Mouse (Mus musculus) heart, embryonic 13.5 days (tissue): ENCODE results near the gene Xpo1. TPM values are rescaled to one million over a fixed set of nuclear protein-coding genes. Genes with fewer than 3 reads are reported as not detected.

Experiments used
- ATAC-seq: fragments of 200-750 bp; cut with Nextera tagmentation; 2 replicates; pipeline ENCODE4 v1.8.0; 2017; ENCODE audit warnings: moderate TSS enrichment; ENCODE audit not compliant: insufficient number of reproducible peaks, low FRiP score, low TSS enrichment; ENCODE audit errors: extremely low read depth
- H3K27ac ChIP-seq: fragments of 300-500 bp; sonication (generic); replicated peaks from 2 replicates; pipeline ENCODE4 v1.5.1; 2015; ENCODE audit warnings: moderate library complexity, mild to moderate bottlenecking, inconsistent platforms
- H3K27me3 ChIP-seq: fragments of 300-500 bp; sonication (generic); replicated peaks from 2 replicates; pipeline ENCODE4 v1.6.1; 2015; ENCODE audit warnings: mild to moderate bottlenecking, inconsistent platforms
- H3K36me3 ChIP-seq: fragments of 300-500 bp; sonication (generic); 2 replicates; pipeline ENCODE4 v1.6.1; 2015; ENCODE audit warnings: mild to moderate bottlenecking, inconsistent platforms
- H3K4me1 ChIP-seq: fragments of 300-500 bp; sonication (generic); 2 replicates; pipeline ENCODE4 v1.6.1; 2015; ENCODE audit warnings: inconsistent platforms
- H3K4me2 ChIP-seq: fragments of 300-500 bp; sonication (generic); 2 replicates; pipeline ENCODE4 v1.6.1; 2015; ENCODE audit warnings: inconsistent platforms, mild to moderate bottlenecking, moderate library complexity
- H3K4me3 ChIP-seq: fragments of 300-500 bp; sonication (generic); 2 replicates; pipeline ENCODE4 v1.5.1; 2015; ENCODE audit warnings: moderate library complexity, mild to moderate bottlenecking, inconsistent platforms
- H3K9ac ChIP-seq: fragments of 300-500 bp; sonication (generic); 2 replicates; pipeline ENCODE4 v1.6.1; 2015; ENCODE audit warnings: inconsistent platforms, mild to moderate bottlenecking, moderate library complexity
- H3K9me3 ChIP-seq: fragments of 300-500 bp; sonication (generic); 2 replicates; pipeline ENCODE4 v1.6.1; 2016; ENCODE audit warnings: inconsistent platforms
- WGBS: fragments of 180-500 bp; shearing (Covaris S2); methylation state at CpG from one replicate; pipeline ENCODE4 v1.1.7; 2015; ENCODE audit warnings: mixed read lengths; 5-methylcytosine and 5-hydroxymethylcytosine counted together
- polyA plus RNA-seq: library from polyadenylated mRNA; unstranded; fragments of >200 nt; fragmentation: Nextera tagmentation; extraction: Ambion mirVana; gene quantifications from 2 replicates; pipeline ENCODE4 v1.2.1, GENCODE M21; 2015

The Xpo1 gene
- polyA plus RNA-seq, result 51.9 and 52.8 TPM in 2 replicates

DNA sequence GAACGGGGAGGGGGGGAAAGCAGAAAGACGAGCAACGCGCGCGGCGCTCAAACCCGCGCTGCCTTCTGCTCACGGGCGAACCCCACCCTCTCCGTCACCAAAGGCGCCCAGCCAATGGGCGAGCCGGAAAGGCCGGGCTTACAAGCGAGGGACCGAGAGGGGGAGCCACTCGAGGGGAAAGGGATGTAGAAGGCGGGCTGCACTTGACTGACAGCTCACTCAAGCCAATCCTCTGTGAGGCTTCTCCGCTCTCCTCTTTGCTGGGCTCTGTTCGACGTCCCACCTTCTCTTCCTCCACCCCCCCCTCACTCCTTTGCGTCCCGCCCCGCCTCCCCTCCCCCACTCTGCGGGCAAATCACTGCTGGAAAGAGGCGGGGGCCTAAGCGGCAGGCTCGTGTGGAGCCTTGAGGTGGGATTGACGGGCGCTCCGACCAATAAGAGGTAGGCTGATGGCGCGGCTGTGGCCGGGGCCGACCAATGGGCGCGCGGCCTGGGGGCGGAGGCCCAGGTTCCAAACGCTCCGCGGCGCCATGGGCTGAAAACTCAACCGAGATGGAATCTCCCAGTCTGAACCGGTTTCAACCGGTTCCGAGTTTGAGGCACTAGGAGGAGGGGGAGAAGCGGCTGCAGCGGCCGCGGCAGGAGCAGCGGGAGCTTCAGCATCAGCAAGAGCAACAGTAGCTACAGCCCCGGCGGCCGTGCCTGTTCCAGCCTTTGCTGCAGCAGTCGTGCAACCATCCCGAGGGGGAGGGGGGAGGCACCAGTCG is at the start of gene Xpo1:
TSS of gene Xpo1 (plus strand) at position 615 of the 767 bp plus-strand sequence.
- no peaks in the 10 kb centered on the region for H3K27me3 ChIP-seq
- peak within 1 kb of the TSS; percentile 100 for H3K27ac ChIP-seq
- peak within 1 kb of the TSS; percentile 99 for H3K4me3 ChIP-seq
- H3K4me2 ChIP-seq, result peak within 1 kb of the TSS; percentile 97
- H3K9ac ChIP-seq, result peak within 1 kb of the TSS; percentile 98
- H3K4me1 ChIP-seq, result peaks cover 28% of the 10 kb centered on the region
- under 1% methylated on average over 60 of the region's 60 CpGs for WGBS
- H3K36me3 ChIP-seq, result 0 out of 2 replicates have a peak, but pooled peaks cover under 1% of the 10 kb centered on the region
- H3K9me3 ChIP-seq, result no peaks in the 10 kb centered on the region
- peak; percentile 95 for ATAC-seq

DNA sequence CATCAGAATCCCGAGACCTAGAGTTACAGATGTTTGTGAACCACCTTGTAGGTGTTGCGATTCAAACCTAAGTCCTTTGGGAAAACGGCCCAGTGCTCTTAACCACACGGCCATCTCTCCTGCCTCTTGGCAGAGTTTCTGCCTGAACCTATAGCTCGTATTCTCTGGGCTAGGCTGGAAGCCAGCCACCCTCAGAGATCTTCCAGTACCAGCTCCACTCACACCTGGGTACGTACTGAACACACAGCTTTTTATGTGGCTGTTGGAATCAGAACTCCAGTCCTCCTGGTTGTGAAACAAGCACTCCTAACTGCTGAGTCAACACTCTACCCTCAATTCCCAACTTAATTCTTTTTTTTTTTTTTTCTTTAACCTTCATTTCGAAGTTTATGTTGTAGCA is 46.1 kb upstream of the Xpo1 start:
- Histone ChIP-seq H3K27me3 (no peaks in the 10 kb centered on the region), H3K4me2 (no peak overlapping the region), H3K9me3 (no peaks in the 10 kb centered on the region), H3K4me1 (peaks cover 8% of the 10 kb centered on the region), H3K27ac (no peak overlapping the region), H3K9ac (no peak overlapping the region), H3K4me3 (no peak overlapping the region), H3K36me3 (no peaks in the 10 kb centered on the region)
- ATAC-seq, result no peak
- WGBS, result 80% methylated on average over 7 of the region's 7 CpGs

DNA sequence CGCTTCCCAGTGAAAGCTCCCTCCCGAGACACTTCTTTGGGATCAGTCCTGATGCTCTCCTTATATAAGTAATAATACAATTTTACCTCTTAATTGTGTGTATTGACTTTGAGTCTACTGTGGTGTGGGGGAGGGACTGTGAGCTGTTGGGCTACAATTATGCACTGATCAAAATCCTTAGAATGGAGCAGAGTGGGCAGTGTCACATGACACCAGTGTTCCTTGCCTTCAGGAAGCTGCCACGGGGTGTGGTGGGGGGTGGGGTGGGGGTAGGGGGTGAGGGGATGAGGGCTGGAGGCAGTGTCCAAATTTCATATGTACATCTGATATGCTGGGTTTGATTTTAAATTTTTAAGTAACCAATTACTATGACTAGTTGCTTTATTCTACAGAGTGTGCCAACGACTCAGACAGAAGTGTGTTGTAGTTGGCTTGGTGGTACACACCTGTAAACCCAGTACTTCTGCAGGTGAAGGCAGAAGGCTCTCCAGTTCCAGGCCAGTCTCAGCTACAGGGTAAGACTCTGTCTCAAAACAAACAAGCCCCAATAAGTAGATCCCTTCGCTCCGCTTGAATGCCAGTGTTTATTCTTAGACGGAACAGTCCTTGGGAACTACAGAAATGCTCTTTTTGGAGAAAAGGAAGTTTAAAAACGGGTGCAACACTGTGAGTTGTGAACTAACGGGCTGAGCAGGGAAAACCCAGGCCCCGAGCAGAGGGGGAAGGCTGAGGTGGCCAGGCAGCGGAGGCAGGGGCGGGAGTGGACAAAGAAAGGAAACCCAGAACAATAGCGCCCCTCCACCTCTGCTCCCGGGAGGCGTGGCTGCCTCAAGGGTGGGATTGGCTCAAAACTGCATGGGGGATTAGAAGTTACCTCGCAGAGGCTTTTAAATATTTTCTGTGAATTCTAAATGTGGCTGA is 45.0 kb upstream of the Xpo1 start:
- Histone ChIP-seq H3K4me1 (peaks cover 8% of the 10 kb centered on the region), H3K27me3 (no peaks in the 10 kb centered on the region), H3K4me3 (peak overlapping the region; percentile 49), H3K4me2 (peak overlapping the region; percentile 71), H3K9ac (peak overlapping the region; percentile 78), H3K27ac (peak overlapping the region; percentile 78), H3K9me3 (no peaks in the 10 kb centered on the region), H3K36me3 (no peaks in the 10 kb centered on the region)
- no peak; the same call in 1 of the 2 replicates for ATAC-seq
- WGBS, result 15% methylated on average over 16 of the region's 16 CpGs

DNA sequence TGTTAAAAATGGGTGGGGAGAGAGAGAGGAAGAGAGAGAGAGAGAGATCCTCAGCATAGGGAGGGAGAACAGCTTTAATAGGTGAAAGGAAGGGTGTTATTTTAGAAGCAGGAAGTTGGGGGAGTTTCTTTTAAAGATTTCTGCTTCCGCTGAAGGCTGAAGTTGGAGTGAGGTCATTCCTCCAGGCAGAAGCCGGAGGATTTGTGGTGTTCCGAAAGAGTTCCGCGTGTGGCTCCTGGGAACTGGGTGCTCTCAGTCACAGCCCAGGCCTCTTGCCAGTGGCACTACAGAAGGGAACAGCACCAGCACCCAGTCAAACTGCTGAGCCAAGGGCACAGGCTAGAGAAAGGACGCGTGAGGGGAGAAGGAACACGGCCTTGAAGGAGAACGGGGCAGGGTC is 38.4 kb upstream of the Xpo1 start:
- no peak overlapping the region for H3K4me2 ChIP-seq
- H3K4me3 ChIP-seq, result no peak overlapping the region
- 83% methylated on average over 9 of the region's 9 CpGs for WGBS
- H3K36me3 ChIP-seq, result no peaks in the 10 kb centered on the region
- no peaks in the 10 kb centered on the region for H3K27me3 ChIP-seq
- H3K4me1 ChIP-seq, result no peaks in the 10 kb centered on the region
- no peak for ATAC-seq
- no peak overlapping the region; the same call in 1 of the 2 replicates for H3K27ac ChIP-seq
- no peak overlapping the region for H3K9ac ChIP-seq
- peaks cover 4% of the 10 kb centered on the region; the same call in 1 of the 2 replicates for H3K9me3 ChIP-seq

DNA sequence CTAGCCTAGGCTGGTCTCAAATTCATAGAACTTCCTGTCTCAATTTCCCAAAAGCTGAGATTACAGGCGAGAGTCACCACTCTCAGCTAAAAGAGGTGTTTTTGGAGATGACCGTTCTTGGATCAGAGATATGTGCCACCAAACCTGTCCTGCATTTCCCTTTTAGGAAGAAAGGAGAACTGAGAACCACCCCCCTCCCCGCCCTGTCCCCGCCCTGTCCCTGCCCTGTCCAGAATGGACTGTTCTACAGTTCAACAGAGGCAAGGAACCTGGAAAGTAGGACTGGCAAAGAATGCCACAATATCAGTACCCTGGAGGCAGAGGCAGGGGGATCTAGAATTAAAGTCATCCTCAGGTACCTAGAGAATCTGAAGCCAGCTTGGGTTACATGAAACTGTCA is 19.8 kb upstream of the Xpo1 start:
- no peak for ATAC-seq
- WGBS, result 69% methylated on average over 4 of the region's 4 CpGs

DNA sequence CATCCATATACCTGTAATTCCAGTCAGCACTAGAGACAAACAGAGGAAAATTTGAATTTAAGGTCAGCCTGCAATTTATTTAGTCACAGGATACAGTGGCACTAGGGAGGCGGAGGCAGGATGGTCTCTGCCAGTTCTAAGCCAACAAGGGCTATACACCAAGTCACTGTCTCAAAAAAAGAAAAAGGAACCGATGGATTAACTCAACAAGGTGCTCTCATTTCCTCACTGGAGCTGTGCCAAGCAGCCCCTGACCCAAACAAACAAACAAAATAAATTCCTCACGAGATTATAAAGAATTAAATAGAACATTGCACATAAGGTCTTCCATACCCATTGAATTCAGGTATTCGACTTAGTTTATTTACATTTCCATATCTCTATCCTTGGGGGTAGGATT is 1.9 kb upstream of the Xpo1 start:
- Histone ChIP-seq H3K9me3 (no peaks in the 10 kb centered on the region), H3K36me3 (no peaks in the 10 kb centered on the region), H3K27me3 (no peaks in the 10 kb centered on the region), H3K4me1 (peaks cover 12% of the 10 kb centered on the region), H3K27ac (no peak overlapping the region), H3K9ac (no peak overlapping the region), H3K4me3 (no peak overlapping the region), H3K4me2 (no peak overlapping the region)
- 88% methylated on average over 4 of the region's 4 CpGs for WGBS
- no peak for ATAC-seq

More for the DNA sequence above, 19.8 kb upstream of the Xpo1 start:
- H3K9me3 ChIP-seq, result no peaks in the 10 kb centered on the region
- H3K27me3 ChIP-seq, result no peaks in the 10 kb centered on the region
- no peaks in the 10 kb centered on the region for H3K4me1 ChIP-seq
- H3K27ac ChIP-seq, result no peak overlapping the region
- no peak overlapping the region for H3K9ac ChIP-seq
- H3K4me2 ChIP-seq, result no peak overlapping the region
- H3K36me3 ChIP-seq, result no peaks in the 10 kb centered on the region
- H3K4me3 ChIP-seq, result no peak overlapping the region

DNA sequence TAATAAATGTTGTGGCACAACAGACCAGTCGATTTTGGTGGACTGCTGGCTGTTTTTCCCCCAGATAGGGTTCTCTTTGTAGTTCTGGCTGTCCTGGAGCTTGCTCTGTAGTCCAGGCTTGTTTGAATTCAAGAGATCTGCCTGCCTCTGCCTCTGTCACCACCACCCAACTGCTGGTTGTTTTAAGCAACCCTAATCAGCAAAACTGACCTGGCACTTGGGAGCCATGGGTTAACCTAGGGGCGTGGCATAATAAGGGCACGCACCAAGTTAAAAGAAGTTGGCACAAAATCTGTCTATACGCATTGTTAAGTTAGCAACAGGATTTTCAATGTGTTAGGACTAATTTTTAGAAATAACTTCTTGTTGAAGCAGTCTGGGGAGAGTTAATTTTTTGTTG is 1.3 kb upstream of the Xpo1 start:
- Histone ChIP-seq H3K27ac (peak overlapping the region; percentile 100), H3K9ac (peak overlapping the region; percentile 90), H3K4me3 (peak overlapping the region; percentile 99), H3K9me3 (no peaks in the 10 kb centered on the region), H3K36me3 (no peaks in the 10 kb centered on the region), H3K27me3 (no peaks in the 10 kb centered on the region), H3K4me2 (peak overlapping the region; percentile 97), H3K4me1 (peaks cover 18% of the 10 kb centered on the region)
- ATAC-seq, result no peak
- 85% methylated on average over 4 of the region's 4 CpGs for whole genome bisulfite sequencing

DNA sequence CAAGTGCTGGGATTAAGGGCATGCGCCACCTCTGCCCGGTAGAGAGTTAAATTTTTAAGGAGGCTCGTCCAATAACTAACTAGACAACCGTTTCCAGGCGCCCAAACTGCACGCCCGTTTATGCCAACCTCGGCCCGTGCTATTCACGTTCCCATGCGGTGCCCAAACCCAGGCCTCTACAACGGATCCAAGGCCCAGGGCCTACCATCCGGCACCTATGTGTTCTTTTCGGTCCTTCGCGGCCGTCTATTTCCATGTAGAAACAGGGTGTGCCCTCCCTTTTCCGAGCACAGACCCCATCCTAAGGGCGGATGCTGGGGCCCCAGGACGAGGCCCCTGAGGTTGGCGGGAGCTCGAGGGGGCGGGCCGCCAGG is 801 bp upstream of the Xpo1 start:
- peaks cover 23% of the 10 kb centered on the region for H3K4me1 ChIP-seq
- H3K27ac ChIP-seq, result peak overlapping the region; percentile 100
- H3K4me3 ChIP-seq, result peak overlapping the region; percentile 99
- H3K4me2 ChIP-seq, result peak overlapping the region; percentile 97
- no peaks in the 10 kb centered on the region for H3K27me3 ChIP-seq
- no peaks in the 10 kb centered on the region for H3K9me3 ChIP-seq
- peak overlapping the region; percentile 90 for H3K9ac ChIP-seq
- H3K36me3 ChIP-seq, result no peaks in the 10 kb centered on the region
- 2% methylated on average over 24 of the region's 24 CpGs for WGBS
- no peak for ATAC-seq

DNA sequence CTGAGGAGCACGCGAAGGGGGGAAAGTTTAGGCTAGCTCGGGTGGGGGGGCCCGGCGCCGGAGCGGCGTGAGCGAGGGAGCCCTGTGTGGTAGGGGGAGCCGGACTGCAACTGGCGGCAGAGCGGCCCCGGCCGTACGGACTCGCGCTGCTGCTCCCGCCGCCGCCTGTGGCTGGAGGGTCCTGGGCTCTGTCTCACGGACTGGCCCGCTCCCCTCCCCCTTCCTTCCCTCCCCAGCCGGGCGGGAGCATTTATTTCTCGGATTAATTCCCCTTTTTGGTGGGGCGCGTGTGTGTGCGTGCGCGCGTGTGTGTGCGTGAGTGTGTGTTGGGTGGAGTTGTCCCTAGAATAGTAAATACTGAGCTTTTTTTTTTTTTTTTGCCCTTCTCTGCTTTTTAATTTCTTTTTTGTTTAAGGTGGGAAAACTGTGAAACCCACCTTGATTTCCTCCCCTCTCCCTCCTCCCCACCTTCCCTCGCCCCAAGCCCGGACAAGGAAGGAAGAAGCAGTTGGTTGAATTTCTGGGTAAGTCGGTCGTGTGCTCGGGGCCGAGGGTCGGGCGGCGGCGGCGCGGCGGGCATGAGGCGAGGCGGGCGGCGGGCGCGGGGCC is 457 bp downstream of the Xpo1 start:
- under 1% methylated on average over 51 of the region's 51 CpGs for WGBS
- peak; percentile 8; the same call in 1 of the 2 replicates for ATAC-seq
- peak overlapping the region; percentile 100 for H3K27ac ChIP-seq
- peak overlapping the region; percentile 98 for H3K9ac ChIP-seq
- H3K4me1 ChIP-seq, result peaks cover 35% of the 10 kb centered on the region
- H3K4me3 ChIP-seq, result peak overlapping the region; percentile 99
- peaks cover 4% of the 10 kb centered on the region; the same call in 1 of the 2 replicates for H3K36me3 ChIP-seq
- H3K9me3 ChIP-seq, result no peaks in the 10 kb centered on the region
- H3K27me3 ChIP-seq, result no peaks in the 10 kb centered on the region
- H3K4me2 ChIP-seq, result peak overlapping the region; percentile 97

DNA sequence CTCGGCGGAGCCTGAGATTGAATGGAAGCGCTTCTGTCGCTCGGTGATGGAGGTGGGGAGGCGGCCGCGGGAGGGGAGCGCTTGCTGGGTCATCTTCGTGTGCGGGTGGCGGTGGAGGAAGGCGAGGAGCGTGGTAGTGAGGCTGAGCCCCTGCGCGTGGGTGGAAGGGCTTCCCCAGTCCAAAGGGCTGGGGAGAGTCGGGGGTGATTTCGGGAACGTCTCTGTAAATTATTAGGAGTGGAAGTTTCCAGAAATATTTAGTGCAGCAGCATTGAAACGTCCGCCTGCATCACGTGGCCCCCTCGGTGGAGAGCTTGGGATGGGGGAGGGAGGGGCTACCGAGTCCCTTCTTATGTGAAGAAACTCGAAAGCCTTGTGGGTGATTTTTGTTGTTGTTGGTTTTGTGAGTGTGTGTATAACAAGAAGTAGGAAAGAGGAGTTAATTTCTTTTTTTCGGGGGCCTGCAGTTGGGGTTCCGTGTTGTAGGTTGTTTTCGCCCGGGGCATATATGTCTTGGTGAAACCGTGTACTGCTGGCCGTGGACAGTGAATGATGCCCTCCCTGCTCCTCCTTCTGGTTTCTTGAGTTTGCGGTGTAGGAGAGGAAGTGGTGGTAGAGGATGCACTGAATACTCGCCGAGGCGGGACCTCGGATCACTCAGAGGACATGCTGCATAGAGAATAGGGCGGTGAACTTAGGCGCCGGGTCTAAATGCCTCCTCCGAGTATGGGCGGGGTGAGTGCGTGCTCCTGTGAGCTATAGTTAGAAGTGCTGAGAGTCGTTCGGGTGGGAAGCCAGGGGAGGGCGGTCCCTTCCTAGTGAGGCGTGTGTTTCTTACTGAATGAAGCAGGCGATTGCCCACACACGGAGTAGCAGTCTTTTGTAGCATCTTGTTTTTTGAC is 1.2 kb downstream of the Xpo1 start:
- Histone ChIP-seq H3K9me3 (no peaks in the 10 kb centered on the region), H3K4me3 (peak overlapping the region; percentile 99), H3K27me3 (no peaks in the 10 kb centered on the region), H3K4me1 (peaks cover 38% of the 10 kb centered on the region), H3K9ac (peak overlapping the region; percentile 98), H3K36me3 (peaks cover 11% of the 10 kb centered on the region), H3K27ac (peak overlapping the region; percentile 100), H3K4me2 (peak overlapping the region; percentile 97)
- no peak for ATAC-seq
- WGBS, result under 1% methylated on average over 48 of the region's 48 CpGs
